Mouse (Mus musculus): ENCODE measurements around the gene Psmd9. TPM values are rescaled to one million over a fixed set of nuclear protein-coding genes. Genes with fewer than 3 reads are reported as not detected.

The Psmd9 gene
- polyA plus RNA-seq, 1 experiment, result 30.6 TPM

GRCm38 (mm10) chr5:123178792-123179191 lies 9.6 kb downstream of the Psmd9 start:
- no peaks in the 10 kb centered on the region for H3K27me3 ChIP-seq (ENCODE audit: control insufficient read depth, insufficient read depth, insufficient read length)
- H3K4me2 ChIP-seq (ENCODE audit: low read depth), result no peak overlapping the region
- H3ac ChIP-seq (ENCODE audit: control insufficient read depth, insufficient read length), result no peak overlapping the region
- no peaks in the 10 kb centered on the region for H3K79me2 ChIP-seq (ENCODE audit: control insufficient read depth, insufficient read depth)
- H3K4me3 ChIP-seq, result no peak overlapping the region
- H3K36me3 ChIP-seq (ENCODE audit: control insufficient read depth, insufficient read depth), result no peaks in the 10 kb centered on the region
- no peak for TF ChIP-seq TCF3 (IDR thresholded peaks at IDR 0.05; ENCODE audit: insufficient read length, low read depth)
- no peak for TF ChIP-seq POLR2A (IDR thresholded peaks at IDR 0.05; ENCODE audit: insufficient read length, low read depth)
- TF ChIP-seq REST (IDR thresholded peaks at IDR 0.05; ENCODE audit: insufficient read depth, insufficient read length), result no peak
- no peak for TF ChIP-seq SRF (IDR thresholded peaks at IDR 0.05; ENCODE audit: control insufficient read depth, insufficient read length, low read depth)
- TF ChIP-seq MYOD1 (IDR thresholded peaks at IDR 0.05; ENCODE audit: control insufficient read depth in 1 of 3, insufficient read length in 2 of 3, low read depth in 2 of 3), result no peak
- no peak for TF ChIP-seq MAX (IDR thresholded peaks at IDR 0.05; ENCODE audit: low read depth)
- no peak for TF ChIP-seq TCF12 (IDR thresholded peaks at IDR 0.05; ENCODE audit: insufficient read depth, poor library complexity, severe bottlenecking)
- TF ChIP-seq E2F4 (IDR thresholded peaks at IDR 0.05; ENCODE audit: insufficient read depth), result no peak
- TF ChIP-seq MYOG (IDR thresholded peaks at IDR 0.05; ENCODE audit: control insufficient read depth in 1 of 3, insufficient read depth in 1 of 3, insufficient read length in 2 of 3, low read depth in 2 of 3), result no peak
- no peak for TF ChIP-seq POLR2AphosphoS2 (IDR thresholded peaks at IDR 0.05; ENCODE audit: insufficient read length, low read depth)
- no peak for TF ChIP-seq CEBPB (IDR thresholded peaks at IDR 0.05; ENCODE audit: insufficient read depth, poor library complexity, severe bottlenecking)

DNA sequence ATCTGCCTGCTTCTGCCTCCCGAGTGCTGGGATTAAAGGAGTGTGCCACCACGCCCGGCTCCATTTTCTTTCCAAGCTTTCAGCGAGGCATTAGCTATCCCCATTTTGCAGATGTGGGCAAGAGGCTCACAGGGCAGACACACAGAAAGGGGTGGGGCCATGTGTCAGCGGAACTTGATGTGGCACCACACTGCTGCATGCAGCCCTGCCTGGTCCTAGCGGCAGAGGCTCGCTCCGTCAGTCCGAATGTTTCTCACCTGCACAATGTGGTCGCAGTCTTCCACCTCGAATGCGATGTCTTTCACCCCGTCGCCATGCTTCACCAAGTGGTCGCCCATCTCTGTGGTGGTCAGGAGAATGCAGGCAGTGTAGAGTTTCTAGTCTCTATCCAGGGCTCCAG lies 11.2 kb downstream of the Psmd9 start:
- Histone ChIP-seq H3K4me2 (ENCODE audit: low read depth) (no peak overlapping the region), H3ac (ENCODE audit: control insufficient read depth, insufficient read length) (no peak overlapping the region), H3K79me2 (ENCODE audit: control insufficient read depth, insufficient read depth) (no peaks in the 10 kb centered on the region), H3K27me3 (ENCODE audit: control insufficient read depth, insufficient read depth, insufficient read length) (no peaks in the 10 kb centered on the region), H3K4me3 (no peak overlapping the region), H3K36me3 (ENCODE audit: control insufficient read depth, insufficient read depth) (no peaks in the 10 kb centered on the region)
- no peak for TF ChIP-seq MYOD1 (IDR thresholded peaks at IDR 0.05; ENCODE audit: control insufficient read depth in 1 of 3, insufficient read length in 2 of 3, low read depth in 2 of 3)
- TF ChIP-seq POLR2AphosphoS2 (IDR thresholded peaks at IDR 0.05; ENCODE audit: insufficient read length, low read depth), result no peak
- no peak for TF ChIP-seq E2F4 (IDR thresholded peaks at IDR 0.05; ENCODE audit: insufficient read depth)

DNA sequence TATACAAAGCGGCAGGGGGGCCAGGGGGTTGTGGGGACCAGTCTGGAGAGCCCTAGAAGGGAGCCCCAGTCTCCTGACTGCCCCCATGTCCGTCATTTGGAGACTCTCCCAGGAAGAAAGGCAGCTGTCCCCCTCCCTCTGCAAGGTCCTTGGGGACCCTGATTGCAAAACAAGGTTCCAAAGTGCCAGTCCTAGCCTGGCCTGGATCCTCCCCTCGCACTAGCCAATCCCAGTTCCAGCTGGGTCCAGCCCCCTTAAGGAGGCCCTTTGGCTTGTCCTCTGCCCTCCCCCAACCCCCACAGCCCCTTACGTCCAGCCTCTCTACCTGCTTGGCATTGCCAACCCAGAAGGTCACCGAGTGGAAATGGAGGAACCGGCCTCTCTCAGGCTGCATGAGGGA lies 12.3 kb downstream of the Psmd9 start:
- H3K4me2 ChIP-seq (ENCODE audit: low read depth), result no peak overlapping the region
- no peaks in the 10 kb centered on the region for H3K36me3 ChIP-seq (ENCODE audit: control insufficient read depth, insufficient read depth)
- H3K79me2 ChIP-seq (ENCODE audit: control insufficient read depth, insufficient read depth), result no peaks in the 10 kb centered on the region
- H3K4me3 ChIP-seq, result no peak overlapping the region
- H3K27me3 ChIP-seq (ENCODE audit: control insufficient read depth, insufficient read depth, insufficient read length), result no peaks in the 10 kb centered on the region
- no peak for TF ChIP-seq MYOD1 (IDR thresholded peaks at IDR 0.05; ENCODE audit: control insufficient read depth in 1 of 3, insufficient read length in 2 of 3, low read depth in 2 of 3)
- TF ChIP-seq E2F4 (IDR thresholded peaks at IDR 0.05; ENCODE audit: insufficient read depth), result no peak
- TF ChIP-seq SRF (IDR thresholded peaks at IDR 0.05; ENCODE audit: control insufficient read depth, insufficient read length, low read depth), result no peak
- no peak for TF ChIP-seq TCF3 (IDR thresholded peaks at IDR 0.05; ENCODE audit: insufficient read length, low read depth)
- no peak for TF ChIP-seq POLR2AphosphoS2 (IDR thresholded peaks at IDR 0.05; ENCODE audit: insufficient read length, low read depth)
- no peak for TF ChIP-seq CEBPB (IDR thresholded peaks at IDR 0.05; ENCODE audit: insufficient read depth, poor library complexity, severe bottlenecking)
- no peak overlapping the region for H3ac ChIP-seq (ENCODE audit: control insufficient read depth, insufficient read length)

- no peaks in the 10 kb centered on the region for H3K79me2 ChIP-seq (ENCODE audit: control insufficient read depth, insufficient read depth)
- TF ChIP-seq SRF (IDR thresholded peaks at IDR 0.05; ENCODE audit: control insufficient read depth, insufficient read length, low read depth) (no peak), USF1 (IDR thresholded peaks at IDR 0.05; ENCODE audit: low read depth) (no peak), MYOD1 (IDR thresholded peaks at IDR 0.05; ENCODE audit: control insufficient read depth in 1 of 3, insufficient read length in 2 of 3, low read depth in 2 of 3) (no peak), MAX (IDR thresholded peaks at IDR 0.05; ENCODE audit: low read depth) (no peak), POLR2A (IDR thresholded peaks at IDR 0.05; ENCODE audit: insufficient read length, low read depth) (no peak), CEBPB (IDR thresholded peaks at IDR 0.05; ENCODE audit: insufficient read depth, poor library complexity, severe bottlenecking) (no peak), REST (IDR thresholded peaks at IDR 0.05; ENCODE audit: insufficient read depth, insufficient read length) (no peak), TCF3 (IDR thresholded peaks at IDR 0.05; ENCODE audit: insufficient read length, low read depth) (no peak), TCF12 (IDR thresholded peaks at IDR 0.05; ENCODE audit: insufficient read depth, poor library complexity, severe bottlenecking) (no peak), POLR2AphosphoS2 (IDR thresholded peaks at IDR 0.05; ENCODE audit: insufficient read length, low read depth) (no peak), E2F4 (IDR thresholded peaks at IDR 0.05; ENCODE audit: insufficient read depth) (no peak), MYOG (IDR thresholded peaks at IDR 0.05; ENCODE audit: control insufficient read depth in 1 of 3, insufficient read depth in 1 of 3, insufficient read length in 2 of 3, low read depth in 2 of 3) (no peak)
- no peak within 1 kb of the TSS for H3K4me3 ChIP-seq
- H3K27me3 ChIP-seq (ENCODE audit: control insufficient read depth, insufficient read depth, insufficient read length), result no peaks in the 10 kb centered on the region
- H3K4me2 ChIP-seq (ENCODE audit: low read depth), result no peak within 1 kb of the TSS
- no peaks in the 10 kb centered on the region for H3K36me3 ChIP-seq (ENCODE audit: control insufficient read depth, insufficient read depth)
- no peak within 1 kb of the TSS for H3ac ChIP-seq (ENCODE audit: control insufficient read depth, insufficient read length)
Observed at GRCm38 (mm10) chr5:123182651-123183050, 13.4 kb downstream of the Psmd9 start, which contains the start of gene Hpd. Gene Hpd, minus strand, starts transcription at chr5:123182727.

GRCm38 (mm10) chr5:123185966-123186365 lies 16.8 kb downstream of the Psmd9 start:
- H3ac ChIP-seq (ENCODE audit: control insufficient read depth, insufficient read length), result no peak overlapping the region
- TF ChIP-seq TCF3 (IDR thresholded peaks at IDR 0.05; ENCODE audit: insufficient read length, low read depth) (no peak), E2F4 (IDR thresholded peaks at IDR 0.05; ENCODE audit: insufficient read depth) (no peak), POLR2A (IDR thresholded peaks at IDR 0.05; ENCODE audit: insufficient read length, low read depth) (no peak), CEBPB (IDR thresholded peaks at IDR 0.05; ENCODE audit: insufficient read depth, poor library complexity, severe bottlenecking) (no peak), REST (IDR thresholded peaks at IDR 0.05; ENCODE audit: insufficient read depth, insufficient read length) (no peak), POLR2AphosphoS2 (IDR thresholded peaks at IDR 0.05; ENCODE audit: insufficient read length, low read depth) (no peak), MAX (IDR thresholded peaks at IDR 0.05; ENCODE audit: low read depth) (no peak), MYOG (IDR thresholded peaks at IDR 0.05; ENCODE audit: control insufficient read depth in 1 of 3, insufficient read depth in 1 of 3, insufficient read length in 2 of 3, low read depth in 2 of 3) (no peak), MYOD1 (IDR thresholded peaks at IDR 0.05; ENCODE audit: control insufficient read depth in 1 of 3, insufficient read length in 2 of 3, low read depth in 2 of 3) (no peak), SRF (IDR thresholded peaks at IDR 0.05; ENCODE audit: control insufficient read depth, insufficient read length, low read depth) (no peak), USF1 (IDR thresholded peaks at IDR 0.05; ENCODE audit: low read depth) (no peak), TCF12 (IDR thresholded peaks at IDR 0.05; ENCODE audit: insufficient read depth, poor library complexity, severe bottlenecking) (no peak)
- H3K4me2 ChIP-seq (ENCODE audit: low read depth), result no peak overlapping the region
- H3K36me3 ChIP-seq (ENCODE audit: control insufficient read depth, insufficient read depth), result no peaks in the 10 kb centered on the region
- H3K27me3 ChIP-seq (ENCODE audit: control insufficient read depth, insufficient read depth, insufficient read length), result peaks cover 6% of the 10 kb centered on the region
- H3K4me3 ChIP-seq, result no peak overlapping the region
- H3K79me2 ChIP-seq (ENCODE audit: control insufficient read depth, insufficient read depth), result no peaks in the 10 kb centered on the region
